Mouse (Mus musculus) naive thymus-derived CD4-positive, alpha-beta T cell, adult 5 months (primary cell): ENCODE data around the gene Klc3. TPM values are rescaled to one million over a fixed set of nuclear protein-coding genes. Genes with fewer than 3 reads are reported as not detected.

Experiments
- polyA plus RNA-seq: library from polyadenylated mRNA; unstranded; fragments of 100-300 nt; shearing (Covaris generic); gene quantifications from one replicate; pipeline ENCODE4 v1.2.1, GENCODE M21; 2017

Gene Klc3
- 11.8 TPM for polyA plus RNA-seq

DNA sequence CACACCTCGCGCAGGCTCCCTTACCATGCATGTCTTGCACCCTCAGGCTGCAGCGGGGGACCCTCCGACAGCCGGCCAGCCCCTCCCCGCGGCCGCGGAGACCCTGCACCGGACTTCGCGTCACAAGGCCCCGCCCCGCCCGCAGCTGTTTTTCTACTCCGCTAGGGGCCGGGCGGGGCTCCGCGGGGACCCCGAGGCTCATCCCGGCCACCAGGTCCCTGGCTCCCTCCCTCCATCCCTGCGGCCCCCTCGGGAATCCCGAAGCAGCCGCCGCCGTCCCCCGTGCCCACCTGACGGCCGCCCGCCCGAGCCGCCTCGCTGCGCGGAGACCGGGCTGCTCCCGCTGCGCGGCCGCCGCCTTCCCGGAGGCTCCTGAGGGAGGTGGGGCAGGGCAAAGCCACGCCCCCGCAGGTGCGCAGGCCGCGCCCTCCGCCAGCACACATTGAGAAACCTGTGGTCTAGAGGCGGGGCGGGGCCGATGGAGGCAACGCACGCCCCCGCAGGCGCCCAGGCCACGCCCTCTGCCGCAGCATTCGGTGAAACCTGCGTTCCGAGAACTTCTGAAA lies at the start of gene Klc3:
Gene Klc3 (minus strand): TSS at position 374 of the 566 bp plus-strand sequence.

DNA sequence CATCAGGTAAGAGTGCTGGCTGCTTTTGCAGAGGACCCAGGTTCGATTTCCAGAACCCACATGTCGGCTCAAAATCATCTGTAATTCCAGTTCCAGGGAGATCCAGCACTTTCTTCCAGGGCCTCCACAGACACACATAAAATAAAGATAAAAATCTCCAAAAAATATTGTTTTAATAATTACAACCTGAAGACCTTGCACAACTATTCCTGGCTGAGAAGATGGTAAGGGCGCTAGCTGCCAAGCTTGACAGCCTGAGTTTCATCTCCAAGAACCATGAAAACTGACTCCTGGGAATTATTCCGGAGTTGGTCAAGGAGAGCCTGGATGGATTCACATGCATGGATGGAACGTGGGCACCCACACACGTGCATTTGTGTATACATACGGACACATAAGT lies 572 bp upstream of the Klc3 start, which contains the start of gene Ckm:
Gene Ckm (plus strand): TSS at position 301 of the 400 bp plus-strand sequence.

DNA sequence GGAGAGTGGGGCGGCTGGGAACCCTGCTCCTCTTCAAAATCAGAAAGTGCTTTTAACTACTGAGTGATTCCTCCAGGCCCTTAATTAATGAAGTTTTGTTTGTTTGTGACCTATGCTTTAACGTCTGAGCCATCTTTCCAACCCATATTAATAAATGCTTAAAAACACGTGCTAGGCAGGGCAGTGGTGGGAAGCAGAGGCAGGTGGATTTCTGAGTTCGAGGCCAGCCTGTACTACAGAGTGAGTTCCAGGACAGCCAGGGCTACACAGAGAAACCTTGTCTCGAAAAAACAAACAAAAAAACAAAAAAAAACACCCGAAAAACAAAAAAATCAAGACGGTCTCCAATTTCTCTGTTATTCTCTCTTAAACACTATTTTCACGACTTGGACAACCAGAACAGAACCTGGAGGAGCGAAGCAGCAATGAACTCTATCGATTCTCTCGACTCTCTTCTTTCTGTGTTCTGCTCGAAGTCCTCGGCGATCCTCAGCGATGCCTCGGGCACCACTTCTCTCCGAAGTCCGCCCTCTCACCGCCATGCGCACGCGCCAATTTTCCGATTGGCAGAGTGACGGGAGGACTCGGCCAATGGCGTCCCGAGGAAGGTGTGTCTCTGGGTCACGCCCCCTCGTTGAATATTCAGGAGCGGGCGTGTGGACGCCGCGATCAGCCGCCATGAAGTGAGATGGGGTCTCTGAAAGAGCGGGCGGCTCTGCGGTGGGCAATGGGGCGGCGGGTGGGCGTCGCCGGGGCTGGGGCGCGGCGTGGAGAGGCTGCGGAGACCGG lies 22.3 kb downstream of the Klc3 start, which contains the start of gene Ercc2:
Gene Ercc2 (plus strand): TSS at position 634 of the 789 bp plus-strand sequence.

DNA sequence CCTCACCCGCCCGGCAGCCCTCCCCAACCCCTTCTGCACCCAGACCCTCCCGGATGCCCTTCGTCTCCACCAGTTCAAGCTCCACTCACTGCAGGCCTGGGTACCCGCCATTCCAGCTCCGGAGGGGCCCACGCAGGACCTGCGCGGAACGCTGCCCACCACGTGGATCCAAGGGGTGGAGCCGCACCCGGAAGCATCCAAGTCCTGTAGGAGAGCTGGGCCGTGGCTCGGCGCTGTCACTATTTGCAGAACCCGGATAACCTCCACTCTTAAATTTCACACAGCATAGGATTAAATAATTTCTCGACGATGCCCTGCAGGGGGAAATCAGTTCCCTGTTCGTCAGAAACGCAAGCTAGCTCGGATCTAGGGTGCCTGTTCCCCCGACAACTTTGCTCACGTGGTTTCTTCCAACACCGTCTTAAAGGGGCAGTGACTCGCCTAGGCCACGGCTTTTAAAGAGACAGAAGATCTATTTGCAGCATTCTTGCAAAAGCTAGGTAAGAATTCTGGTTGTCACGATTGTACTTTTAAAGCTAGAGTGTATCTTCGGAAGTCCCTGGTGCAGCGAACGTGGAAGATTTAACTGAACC lies 44.5 kb downstream of the Klc3 start, which contains the start of the genes Cd3eap and Ppp1r13l:
Gene Cd3eap (minus strand): TSS at position 185 of the 593 bp plus-strand sequence.
Gene Ppp1r13l (plus strand): TSS at position 451 of the 593 bp plus-strand sequence.

Other genes starting within 250 kb of the Klc3 start
- gene Gipr, start 238.0 kb downstream of the Klc3 start, polyA plus RNA-seq, result not detected
- gene Eml2, start 227.7 kb downstream of the Klc3 start, polyA plus RNA-seq, result 14.0 TPM
- gene Gpr4, start 191.6 kb downstream of the Klc3 start, polyA plus RNA-seq, result 0.16 TPM
- 47.3 TPM for gene Opa3, start 175.8 kb downstream of the Klc3 start, polyA plus RNA-seq
- 193 TPM for gene Vasp, start 132.3 kb downstream of the Klc3 start, polyA plus RNA-seq
- gene Ppm1n, start 124.0 kb downstream of the Klc3 start, polyA plus RNA-seq, result not detected
- gene Rtn2, start 121.5 kb downstream of the Klc3 start, polyA plus RNA-seq, result not detected
- 7.9 TPM for gene Fosb, start 94.1 kb downstream of the Klc3 start, polyA plus RNA-seq
- 67.3 TPM for gene Ercc1, start 59.3 kb downstream of the Klc3 start, polyA plus RNA-seq
- 9.8 TPM for gene Cd3eap, start 44.6 kb downstream of the Klc3 start, polyA plus RNA-seq
- gene Ppp1r13l, start 44.4 kb downstream of the Klc3 start, polyA plus RNA-seq, result 0.25 TPM
- gene Ercc2, start 22.1 kb downstream of the Klc3 start, polyA plus RNA-seq, result 9.8 TPM
- gene Ckm, start 672 bp upstream of the Klc3 start, polyA plus RNA-seq, result not detected
- 8.7 TPM for gene Mark4, start 54.7 kb upstream of the Klc3 start, polyA plus RNA-seq
- not detected for gene Exoc3l2, start 59.2 kb upstream of the Klc3 start, polyA plus RNA-seq
- gene Bloc1s3, start 104.3 kb upstream of the Klc3 start, polyA plus RNA-seq, result 3.8 TPM
- 58.6 TPM for gene Trappc6a, start 104.3 kb upstream of the Klc3 start, polyA plus RNA-seq
- gene Nkpd1, start 113.7 kb upstream of the Klc3 start, polyA plus RNA-seq, result not detected
- 26.1 TPM for gene Ppp1r37, start 159.0 kb upstream of the Klc3 start, polyA plus RNA-seq
- not detected for gene Zfp296, start 173.2 kb upstream of the Klc3 start, polyA plus RNA-seq
- 80.0 TPM for gene Gemin7, start 173.5 kb upstream of the Klc3 start, polyA plus RNA-seq
- 71.6 TPM for gene Clasrp, start 200.4 kb upstream of the Klc3 start, polyA plus RNA-seq
- 102 TPM for gene Relb, start 225.3 kb upstream of the Klc3 start, polyA plus RNA-seq